Mouse (Mus musculus) stomach, adult 2 months (tissue): ENCODE results near the gene Ppp2r1a. TPM values are rescaled to one million over a fixed set of nuclear protein-coding genes. Genes with fewer than 3 reads are reported as not detected.

Source experiments
- polyA plus RNA-seq: library from polyadenylated mRNA; depleted of rRNA; stranded (reverse); fragments of >200 nt; gene quantifications from 2 replicates; pipeline ENCODE4 v1.2.3, GENCODE M21; 2012; rRNA removed

Gene Ppp2r1a
- polyA plus RNA-seq = 75.5 and 93.1 TPM in 2 replicates

GRCm38 (mm10) chr17:20944985-20945891, at the start of gene Ppp2r1a:
Ppp2r1a (plus strand) TSS chr17:20945311.

GRCm38 (mm10) chr17:20904991-20905390, 40.1 kb upstream of the Ppp2r1a start, which contains the start of gene Vmn1r231:
Vmn1r231 (minus strand) TSS chr17:20905091.

GRCm38 (mm10) chr17:20919614-20920013, 25.5 kb upstream of the Ppp2r1a start, which contains the start of gene Vmn1r232:
Vmn1r232 (minus strand) TSS chr17:20919714.

GRCm38 (mm10) chr17:20996364-20996763, 51.3 kb downstream of the Ppp2r1a start, which contains the start of gene Vmn1r233:
Vmn1r233 (minus strand) TSS chr17:20996464.

GRCm38 (mm10) chr17:21008382-21009331, 63.5 kb downstream of the Ppp2r1a start, which contains the start of gene Zfp160:
Zfp160 (plus strand) TSS chr17:21008903.

Other genes with a start within 250 kb of the Ppp2r1a start
- gene Vmn1r227, start 215.5 kb upstream of the Ppp2r1a start, polyA plus RNA-seq = not detected in 2 replicates
- gene Vmn1r228, start 159.2 kb upstream of the Ppp2r1a start, polyA plus RNA-seq = not detected in 2 replicates
- gene Vmn1r229, start 133.8 kb upstream of the Ppp2r1a start, polyA plus RNA-seq = not detected in 2 replicates
- not detected in 2 replicates for gene Vmn1r230, start 104.9 kb upstream of the Ppp2r1a start, polyA plus RNA-seq
- gene Vmn1r231, start 40.2 kb upstream of the Ppp2r1a start, polyA plus RNA-seq = not detected in 2 replicates
- not detected in 2 replicates for gene Vmn1r232, start 25.6 kb upstream of the Ppp2r1a start, polyA plus RNA-seq
- gene Vmn1r233, start 51.2 kb downstream of the Ppp2r1a start, polyA plus RNA-seq = not detected in 2 replicates
- gene Zfp160, start 63.6 kb downstream of the Ppp2r1a start, polyA plus RNA-seq = 0.15 and 0.23 TPM in 2 replicates